Mouse (Mus musculus) kidney, embryonic 16.5 days (tissue): ENCODE data around the gene Ism2. TPM values are rescaled to one million over a fixed set of nuclear protein-coding genes. Genes with fewer than 3 reads are reported as not detected.
A peak's percentile ranks its signal among the peaks of the same experiment; 100 is the strongest.

Experiments used
- ATAC-seq: fragments of 200-750 bp; cut with Nextera tagmentation; 2 replicates; pipeline ENCODE4 v1.8.0; 2017; ENCODE audit warnings: moderate TSS enrichment; ENCODE audit not compliant: low FRiP score, low TSS enrichment
- H3K27ac ChIP-seq: fragments of 300-500 bp; sonication (generic); 2 replicates; pipeline ENCODE4 v1.5.1; 2014; ENCODE audit warnings: low read length
- H3K27me3 ChIP-seq: fragments of 300-500 bp; sonication (generic); 2 replicates; pipeline ENCODE4 v1.6.1; 2014; ENCODE audit warnings: low read length, control low read depth, mixed read lengths; ENCODE audit not compliant: insufficient read depth
- H3K36me3 ChIP-seq: fragments of 300-500 bp; sonication (generic); 2 replicates; pipeline ENCODE4 v1.6.1; 2014; ENCODE audit warnings: low read length, control low read depth, mixed read lengths; ENCODE audit not compliant: insufficient read depth
- H3K4me1 ChIP-seq: fragments of 300-500 bp; sonication (generic); 2 replicates; pipeline ENCODE4 v1.6.1; 2014; ENCODE audit warnings: low read length, control low read depth, mixed read lengths; ENCODE audit not compliant: insufficient read depth
- H3K4me2 ChIP-seq: fragments of 300-500 bp; sonication (generic); replicated peaks from 2 replicates; pipeline ENCODE4 v1.6.1; 2014; ENCODE audit warnings: low read depth, low read length
- H3K4me3 ChIP-seq: fragments of 300-500 bp; sonication (generic); 2 replicates; pipeline ENCODE4 v1.5.1; 2014; ENCODE audit warnings: mild to moderate bottlenecking, low read length
- H3K9ac ChIP-seq: fragments of 300-500 bp; sonication (generic); replicated peaks from 2 replicates; pipeline ENCODE4 v1.6.1; 2014; ENCODE audit warnings: low read length
- H3K9me3 ChIP-seq: fragments of 300-500 bp; sonication (generic); 2 replicates; pipeline ENCODE4 v1.6.1; 2016; ENCODE audit warnings: low read length, control low read depth
- WGBS: fragments of 180-500 bp; shearing (Covaris S2); extraction: QIAGEN DNeasy Blood & Tissue Kit; methylation state at CpG from one replicate; pipeline ENCODE4 v1.1.7; 2014; 5-methylcytosine and 5-hydroxymethylcytosine counted together
- polyA plus RNA-seq: library from polyadenylated mRNA; unstranded; fragments of >200 nt; fragmentation: Nextera tagmentation; extraction: Ambion mirVana; gene quantifications from 2 replicates; pipeline ENCODE4 v1.2.1, GENCODE M21; 2015

Ism2 gene
- polyA plus RNA-seq = 0.76 and 1.0 TPM in 2 replicates

DNA sequence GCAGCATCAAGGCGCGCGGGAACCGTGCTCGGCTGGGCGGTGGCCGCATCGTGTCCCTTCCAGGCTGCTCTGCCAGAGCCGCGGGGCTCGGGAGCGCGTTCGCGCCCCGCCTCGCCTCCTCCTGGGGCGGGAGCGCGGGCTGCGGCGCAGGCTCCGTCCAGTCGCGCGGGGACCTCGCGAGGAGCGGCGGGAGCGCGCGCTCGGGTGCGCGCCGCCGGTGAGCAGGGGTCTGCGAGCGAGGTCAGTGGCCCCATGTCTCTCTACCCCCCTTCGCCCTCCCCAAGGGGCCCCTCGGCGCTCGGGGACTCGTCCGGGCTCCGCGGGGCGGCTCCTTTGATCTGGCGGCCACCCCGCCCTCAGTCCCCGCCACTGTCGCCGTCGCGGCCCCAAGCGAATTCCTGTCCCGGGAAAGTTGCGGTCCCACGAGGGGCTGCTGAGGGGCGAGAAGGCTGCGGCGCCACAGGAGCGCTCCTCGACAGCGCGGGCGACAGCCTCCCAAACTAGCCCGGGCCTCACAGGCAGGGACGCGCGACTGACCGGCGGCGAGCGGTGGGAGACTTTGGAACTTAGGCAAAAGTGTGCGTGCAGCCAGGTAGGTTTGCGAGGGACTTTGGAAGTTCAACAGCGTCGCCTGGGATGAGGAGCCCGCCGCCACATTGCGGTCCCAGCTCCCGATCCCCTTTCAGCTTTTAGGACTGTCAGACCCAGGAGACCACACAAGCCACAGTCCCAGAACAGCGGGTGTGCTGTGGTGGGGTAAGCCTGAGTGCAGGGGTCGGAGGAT, at the start of gene Ism2:
Ism2 (minus strand) TSS at position 49 of the 784 bp plus-strand sequence.
- H3K36me3 ChIP-seq = no peaks in the 10 kb centered on the region
- under 1% methylated on average over 65 of the region's 86 CpGs for WGBS
- H3K27ac ChIP-seq = no peak within 1 kb of the TSS
- peak within 1 kb of the TSS; percentile 70 for H3K9ac ChIP-seq
- H3K4me2 ChIP-seq = peak within 1 kb of the TSS; percentile 91
- peak within 1 kb of the TSS; percentile 58 for H3K4me3 ChIP-seq
- no peaks in the 10 kb centered on the region for H3K9me3 ChIP-seq
- ATAC-seq = peak; percentile 79
- peaks cover 9% of the 10 kb centered on the region; the same call in 1 of the 2 replicates for H3K4me1 ChIP-seq
- H3K27me3 ChIP-seq = peaks cover 17% of the 10 kb centered on the region

DNA sequence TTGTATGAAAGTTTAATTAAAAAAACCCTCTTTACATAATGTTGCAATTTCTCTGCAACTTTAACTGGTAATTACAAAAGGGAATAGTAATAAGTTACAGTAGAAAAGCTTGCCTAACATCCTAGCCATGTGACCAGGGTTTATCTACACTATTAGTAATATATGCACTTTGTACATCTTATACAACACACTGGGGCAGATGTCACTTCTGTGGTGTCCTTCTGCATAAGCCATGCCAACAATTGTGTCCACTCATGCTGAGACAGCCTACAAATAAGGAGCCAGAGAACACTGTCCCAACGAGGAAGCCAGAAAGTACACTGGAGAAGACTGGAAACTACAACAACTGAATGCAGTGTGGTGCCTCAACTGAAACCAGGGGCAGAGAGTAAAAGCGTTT, 48.5 kb upstream of the Ism2 start:
- no peaks in the 10 kb centered on the region for H3K27me3 ChIP-seq
- 69% methylated on average over 2 of the region's 2 CpGs for WGBS
- no peak for ATAC-seq

GRCm38 (mm10) chr12:87347511-87347910, 48.0 kb upstream of the Ism2 start:
- Histone ChIP-seq H3K4me2 (no peak overlapping the region), H3K27me3 (no peaks in the 10 kb centered on the region), H3K9me3 (no peaks in the 10 kb centered on the region), H3K4me1 (no peaks in the 10 kb centered on the region), H3K27ac (no peak overlapping the region), H3K4me3 (no peak overlapping the region), H3K9ac (no peak overlapping the region), H3K36me3 (peaks cover 15% of the 10 kb centered on the region)
- no peak for ATAC-seq
- 95% methylated on average over 2 of the region's 2 CpGs for WGBS

More for the DNA sequence above, 48.5 kb upstream of the Ism2 start:
- H3K36me3 ChIP-seq = peaks cover 15% of the 10 kb centered on the region
- H3K4me3 ChIP-seq = no peak overlapping the region
- no peak overlapping the region for H3K27ac ChIP-seq
- H3K9ac ChIP-seq = no peak overlapping the region
- H3K9me3 ChIP-seq = no peaks in the 10 kb centered on the region
- no peaks in the 10 kb centered on the region for H3K4me1 ChIP-seq
- H3K4me2 ChIP-seq = no peak overlapping the region

DNA sequence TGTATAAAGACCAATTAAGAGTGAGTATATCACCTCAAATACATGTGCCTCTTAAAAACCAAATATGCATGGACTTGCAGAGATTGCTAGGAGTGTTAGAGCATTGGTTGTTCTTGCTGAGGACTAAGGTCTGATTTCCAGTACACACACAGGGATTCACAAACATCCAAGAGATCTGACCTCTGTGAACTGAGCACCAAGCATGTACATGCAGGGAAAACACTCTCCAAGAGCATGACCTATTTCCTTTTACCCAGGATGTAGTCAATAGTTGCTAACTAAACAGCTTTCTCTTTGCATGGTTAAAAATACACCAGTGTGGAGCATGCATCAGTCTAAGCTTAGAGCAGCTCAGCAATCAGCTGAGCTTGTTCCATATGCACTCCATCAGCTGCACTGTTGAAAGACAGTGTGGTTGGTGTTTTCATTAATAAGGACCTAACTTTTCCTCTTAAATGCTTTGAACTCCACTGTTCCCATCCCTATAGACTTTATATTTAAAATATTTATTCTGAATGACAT, 43.6 kb upstream of the Ism2 start:
- Histone ChIP-seq H3K4me2 (no peak overlapping the region), H3K4me1 (no peaks in the 10 kb centered on the region), H3K36me3 (peaks cover 24% of the 10 kb centered on the region), H3K9me3 (no peaks in the 10 kb centered on the region), H3K4me3 (no peak overlapping the region), H3K27me3 (no peaks in the 10 kb centered on the region), H3K27ac (no peak overlapping the region), H3K9ac (no peak overlapping the region)
- no peak for ATAC-seq

GRCm38 (mm10) chr12:87338082-87338481, 38.6 kb upstream of the Ism2 start:
- Histone ChIP-seq H3K27me3 (no peaks in the 10 kb centered on the region), H3K4me3 (no peak overlapping the region), H3K9ac (no peak overlapping the region), H3K36me3 (peaks cover 11% of the 10 kb centered on the region; the same call in 1 of the 2 replicates), H3K9me3 (no peaks in the 10 kb centered on the region), H3K4me2 (no peak overlapping the region), H3K27ac (no peak overlapping the region), H3K4me1 (no peaks in the 10 kb centered on the region)
- WGBS = 85% methylated on average over 4 of the region's 4 CpGs
- ATAC-seq = no peak

- Histone ChIP-seq H3K27ac (no peak overlapping the region), H3K9me3 (no peaks in the 10 kb centered on the region), H3K36me3 (0 out of 2 replicates have a peak, but pooled peaks cover 3% of the 10 kb centered on the region), H3K9ac (no peak overlapping the region), H3K4me3 (no peak overlapping the region), H3K4me1 (0 out of 2 replicates have a peak, but pooled peaks cover 5% of the 10 kb centered on the region), H3K27me3 (no peaks in the 10 kb centered on the region), H3K4me2 (no peak overlapping the region)
- ATAC-seq = no peak
- 30% methylated on average over 2 of the region's 2 CpGs for WGBS
Observed at GRCm38 (mm10) chr12:87334886-87335285, 35.4 kb upstream of the Ism2 start.

- Histone ChIP-seq H3K9ac (no peak overlapping the region), H3K4me1 (0 out of 2 replicates have a peak, but pooled peaks cover 5% of the 10 kb centered on the region), H3K27me3 (no peaks in the 10 kb centered on the region), H3K36me3 (no peaks in the 10 kb centered on the region), H3K4me2 (no peak overlapping the region), H3K4me3 (no peak overlapping the region), H3K27ac (no peak overlapping the region), H3K9me3 (no peaks in the 10 kb centered on the region)
- no peak for ATAC-seq
Observed at GRCm38 (mm10) chr12:87333794-87334193, 34.3 kb upstream of the Ism2 start.

DNA sequence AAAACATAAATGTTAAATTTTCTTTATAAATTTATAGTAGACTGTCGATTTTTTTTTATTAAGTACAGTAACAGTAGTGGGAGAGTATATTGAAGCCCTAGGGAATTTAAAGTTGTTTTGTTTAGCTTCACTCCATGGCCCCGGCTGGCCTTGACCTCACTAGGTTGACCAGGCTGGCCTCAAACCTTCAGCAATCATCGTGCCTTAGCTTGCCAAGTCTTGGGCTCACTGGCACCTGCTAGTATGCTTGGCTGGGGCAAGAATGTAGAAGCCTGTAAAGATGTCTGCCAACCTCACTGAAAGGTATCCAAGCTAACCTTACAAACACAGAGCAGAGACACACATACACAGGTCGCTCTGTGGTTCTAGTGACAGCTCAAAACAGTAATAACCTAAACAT, 33.0 kb upstream of the Ism2 start:
- 73% methylated on average over 4 of the region's 4 CpGs for WGBS
- H3K36me3 ChIP-seq = no peaks in the 10 kb centered on the region
- H3K4me3 ChIP-seq = no peak overlapping the region
- no peak overlapping the region for H3K27ac ChIP-seq
- 0 out of 2 replicates have a peak, but pooled peaks cover 5% of the 10 kb centered on the region for H3K4me1 ChIP-seq
- ATAC-seq = no peak
- no peak overlapping the region for H3K9ac ChIP-seq
- H3K27me3 ChIP-seq = no peaks in the 10 kb centered on the region
- H3K9me3 ChIP-seq = no peaks in the 10 kb centered on the region
- no peak overlapping the region for H3K4me2 ChIP-seq

GRCm38 (mm10) chr12:87331908-87332307, 32.4 kb upstream of the Ism2 start:
- H3K9ac ChIP-seq = no peak overlapping the region
- H3K4me2 ChIP-seq = no peak overlapping the region
- H3K4me3 ChIP-seq = no peak overlapping the region
- no peaks in the 10 kb centered on the region for H3K36me3 ChIP-seq
- H3K27me3 ChIP-seq = no peaks in the 10 kb centered on the region
- H3K9me3 ChIP-seq = no peaks in the 10 kb centered on the region
- ATAC-seq = no peak
- H3K4me1 ChIP-seq = 0 out of 2 replicates have a peak, but pooled peaks cover 5% of the 10 kb centered on the region
- 34% methylated on average over 5 of the region's 5 CpGs for WGBS
- no peak overlapping the region for H3K27ac ChIP-seq

DNA sequence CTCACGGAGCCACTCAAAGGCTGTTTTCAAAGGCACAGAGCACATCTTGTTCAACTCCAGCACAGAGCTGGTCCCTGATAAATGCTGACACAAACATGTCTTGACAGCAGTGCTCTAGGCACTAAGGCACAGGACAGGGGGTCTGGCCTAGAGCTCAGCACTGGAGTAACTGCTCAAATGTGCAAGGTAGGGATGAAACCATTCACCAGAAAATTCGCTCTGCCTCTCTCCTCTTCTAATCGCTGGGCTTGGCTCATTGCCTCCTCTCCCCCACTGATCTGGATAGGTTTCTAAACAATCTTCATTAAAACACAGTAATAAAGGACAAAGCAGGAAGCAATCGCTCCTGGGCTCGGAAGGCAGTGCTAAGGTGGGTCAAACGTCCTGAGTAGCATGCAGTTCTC, 31.6 kb upstream of the Ism2 start:
- Histone ChIP-seq H3K9me3 (no peaks in the 10 kb centered on the region), H3K4me2 (no peak overlapping the region), H3K27me3 (no peaks in the 10 kb centered on the region), H3K27ac (no peak overlapping the region), H3K36me3 (no peaks in the 10 kb centered on the region), H3K4me3 (no peak overlapping the region), H3K9ac (no peak overlapping the region), H3K4me1 (0 out of 2 replicates have a peak, but pooled peaks cover 5% of the 10 kb centered on the region)
- WGBS = 28% methylated on average over 6 of the region's 6 CpGs
- ATAC-seq = no peak
